Mouse (Mus musculus) heart, postnatal 0 days (tissue): Measurements from ENCODE around the gene Gm21985.

Source experiments
- CTCF ChIP-seq: IDR thresholded peaks from 2 replicates; pipeline ENCODE4 v1.5.1; 2016; ENCODE audit warnings: antibody characterized with exemption, control low read depth, low read depth
- EP300 ChIP-seq: IDR thresholded peaks from 2 replicates; pipeline ENCODE4 v1.6.1; 2016; ENCODE audit warnings: antibody characterized with exemption, low read depth

- TF ChIP-seq EP300 = no peak
- TF ChIP-seq CTCF = no peak
Observed at GRCm38 (mm10) chr2:112437589-112437988, 171.5 kb downstream of the Gm21985 start.
